Mouse (Mus musculus) stomach, postnatal 0 days (tissue): ENCODE data around the gene Slit3.

Experiments
- CTCF ChIP-seq: IDR thresholded peaks from 2 replicates; pipeline ENCODE4 v1.5.1; 2016; ENCODE audit warnings: antibody characterized with exemption, low read depth, mild to moderate bottlenecking, moderate library complexity
- EP300 ChIP-seq: optimal IDR thresholded peaks from 2 replicates; pipeline ENCODE3; 2016; ENCODE audit warnings: antibody characterized with exemption

GRCm38 (mm10) chr11:35558311-35558710 lies 437.3 kb downstream of the Slit3 start:
- no peak for TF ChIP-seq EP300
- no peak for TF ChIP-seq CTCF
